Mouse (Mus musculus): Measurements from ENCODE around the gene Urod. TPM values are rescaled to one million over a fixed set of nuclear protein-coding genes. Genes with fewer than 3 reads are reported as not detected.

Urod gene
- polyA plus RNA-seq, 1 experiment from 2014 or later: 54.8 TPM

- ATAC-seq (ENCODE audit: low FRiP score, low TSS enrichment): no peak
- H3K4me3 ChIP-seq (replicated peaks; ENCODE audit: low read depth, low read length): no peak overlapping the region
- H3K9ac ChIP-seq (replicated peaks; ENCODE audit: low read length): no peak overlapping the region
- 87% methylated on average over 7 of the region's 7 CpGs for WGBS
- no peak overlapping the region for H3K27ac ChIP-seq (replicated peaks; ENCODE audit: low read depth, low read length)
- H3K4me1 ChIP-seq (ENCODE audit: control insufficient read depth, insufficient read depth, low read length): peaks cover 6% of the 10 kb centered on the region; the same call in 1 of the 2 replicates
- H3K27me3 ChIP-seq (ENCODE audit: control insufficient read depth, insufficient read depth, low read length): no peaks in the 10 kb centered on the region
- H3K9me3 ChIP-seq (ENCODE audit: control insufficient read depth, low read length): no peaks in the 10 kb centered on the region
- no peak for DNase-seq
- H3K4me2 ChIP-seq (ENCODE audit: low read length): no peak overlapping the region
- peaks cover 14% of the 10 kb centered on the region for H3K36me3 ChIP-seq (ENCODE audit: control insufficient read depth, insufficient read depth, low read length)
Observed at GRCm38 (mm10) chr4:117018327-117018726, 24.1 kb upstream of the Urod start.

- Histone ChIP-seq H3K4me2 (ENCODE audit: low read length) (no peak overlapping the region), H3K4me3 (replicated peaks; ENCODE audit: low read depth, low read length) (no peak overlapping the region), H3K9me3 (ENCODE audit: control insufficient read depth, low read length) (no peaks in the 10 kb centered on the region), H3K27me3 (ENCODE audit: control insufficient read depth, insufficient read depth, low read length) (no peaks in the 10 kb centered on the region), H3K36me3 (ENCODE audit: control insufficient read depth, insufficient read depth, low read length) (peaks cover 8% of the 10 kb centered on the region), H3K27ac (replicated peaks; ENCODE audit: low read depth, low read length) (no peak overlapping the region), H3K4me1 (ENCODE audit: control insufficient read depth, insufficient read depth, low read length) (peaks cover 6% of the 10 kb centered on the region; the same call in 1 of the 2 replicates), H3K9ac (replicated peaks; ENCODE audit: low read length) (no peak overlapping the region)
- ATAC-seq (ENCODE audit: low FRiP score, low TSS enrichment): no peak
- no peak for DNase-seq
- WGBS: 88% methylated on average over 2 of the region's 2 CpGs
Observed at GRCm38 (mm10) chr4:117017738-117018137, 23.5 kb upstream of the Urod start.

- ATAC-seq (ENCODE audit: low FRiP score, low TSS enrichment) (no peak), DNase-seq (no peak)
- Histone ChIP-seq H3K9ac (replicated peaks; ENCODE audit: low read length) (no peak overlapping the region), H3K36me3 (ENCODE audit: control insufficient read depth, insufficient read depth, low read length) (no peaks in the 10 kb centered on the region), H3K9me3 (ENCODE audit: control insufficient read depth, low read length) (no peaks in the 10 kb centered on the region), H3K27me3 (ENCODE audit: control insufficient read depth, insufficient read depth, low read length) (no peaks in the 10 kb centered on the region), H3K4me1 (ENCODE audit: control insufficient read depth, insufficient read depth, low read length) (peaks cover 1% of the 10 kb centered on the region; the same call in 1 of the 2 replicates), H3K27ac (replicated peaks; ENCODE audit: low read depth, low read length) (no peak overlapping the region), H3K4me3 (replicated peaks; ENCODE audit: low read depth, low read length) (no peak overlapping the region), H3K4me2 (ENCODE audit: low read length) (no peak overlapping the region)
- WGBS: 73% methylated on average over 4 of the region's 4 CpGs
Observed at GRCm38 (mm10) chr4:117014901-117015415, 20.7 kb upstream of the Urod start.

- no peak overlapping the region for H3K4me3 ChIP-seq (replicated peaks; ENCODE audit: low read depth, low read length)
- no peaks in the 10 kb centered on the region for H3K36me3 ChIP-seq (ENCODE audit: control insufficient read depth, insufficient read depth, low read length)
- H3K4me2 ChIP-seq (ENCODE audit: low read length): no peak overlapping the region
- H3K9ac ChIP-seq (replicated peaks; ENCODE audit: low read length): no peak overlapping the region
- H3K27ac ChIP-seq (replicated peaks; ENCODE audit: low read depth, low read length): no peak overlapping the region
- H3K27me3 ChIP-seq (ENCODE audit: control insufficient read depth, insufficient read depth, low read length): no peaks in the 10 kb centered on the region
- WGBS: 82% methylated on average over 6 of the region's 6 CpGs
- no peaks in the 10 kb centered on the region for H3K9me3 ChIP-seq (ENCODE audit: control insufficient read depth, low read length)
- no peak for ATAC-seq (ENCODE audit: low FRiP score, low TSS enrichment)
- no peak for DNase-seq
- H3K4me1 ChIP-seq (ENCODE audit: control insufficient read depth, insufficient read depth, low read length): no peaks in the 10 kb centered on the region
Observed at GRCm38 (mm10) chr4:117013596-117013995, 19.4 kb upstream of the Urod start.

- H3K4me2 ChIP-seq (ENCODE audit: low read length): no peak overlapping the region
- no peak overlapping the region for H3K9ac ChIP-seq (replicated peaks; ENCODE audit: low read length)
- H3K27me3 ChIP-seq (ENCODE audit: control insufficient read depth, insufficient read depth, low read length): no peaks in the 10 kb centered on the region
- no peak overlapping the region for H3K27ac ChIP-seq (replicated peaks; ENCODE audit: low read depth, low read length)
- 89% methylated on average over 5 of the region's 5 CpGs for WGBS
- DNase-seq: no peak
- H3K9me3 ChIP-seq (ENCODE audit: control insufficient read depth, low read length): no peaks in the 10 kb centered on the region
- no peaks in the 10 kb centered on the region for H3K4me1 ChIP-seq (ENCODE audit: control insufficient read depth, insufficient read depth, low read length)
- no peak overlapping the region for H3K4me3 ChIP-seq (replicated peaks; ENCODE audit: low read depth, low read length)
- no peak for ATAC-seq (ENCODE audit: low FRiP score, low TSS enrichment)
- H3K36me3 ChIP-seq (ENCODE audit: control insufficient read depth, insufficient read depth, low read length): no peaks in the 10 kb centered on the region
Observed at GRCm38 (mm10) chr4:117010231-117010630, 16.0 kb upstream of the Urod start.

- no peak for DNase-seq
- WGBS: 73% methylated on average over 3 of the region's 3 CpGs
Observed at GRCm38 (mm10) chr4:117007058-117007457, 12.8 kb upstream of the Urod start.

GRCm38 (mm10) chr4:117005611-117006400, 11.6 kb upstream of the Urod start:
- no peak overlapping the region for H3K27ac ChIP-seq (replicated peaks; ENCODE audit: low read depth, low read length)
- no peak overlapping the region for H3K4me3 ChIP-seq (replicated peaks; ENCODE audit: low read depth, low read length)
- DNase-seq (no peak), ATAC-seq (ENCODE audit: low FRiP score, low TSS enrichment) (no peak)
- H3K27me3 ChIP-seq (ENCODE audit: control insufficient read depth, insufficient read depth, low read length): no peaks in the 10 kb centered on the region
- H3K9ac ChIP-seq (replicated peaks; ENCODE audit: low read length): no peak overlapping the region
- H3K4me2 ChIP-seq (ENCODE audit: low read length): no peak overlapping the region
- H3K4me1 ChIP-seq (ENCODE audit: control insufficient read depth, insufficient read depth, low read length): no peaks in the 10 kb centered on the region
- 76% methylated on average over 7 of the region's 7 CpGs for WGBS
- H3K9me3 ChIP-seq (ENCODE audit: control insufficient read depth, low read length): no peaks in the 10 kb centered on the region
- H3K36me3 ChIP-seq (ENCODE audit: control insufficient read depth, insufficient read depth, low read length): peaks cover 39% of the 10 kb centered on the region

More at GRCm38 (mm10) chr4:117007058-117007457, 12.8 kb upstream of the Urod start:
- Histone ChIP-seq H3K36me3 (ENCODE audit: control insufficient read depth, insufficient read depth, low read length) (peaks cover 28% of the 10 kb centered on the region), H3K9ac (replicated peaks; ENCODE audit: low read length) (no peak overlapping the region), H3K27ac (replicated peaks; ENCODE audit: low read depth, low read length) (no peak overlapping the region), H3K27me3 (ENCODE audit: control insufficient read depth, insufficient read depth, low read length) (no peaks in the 10 kb centered on the region), H3K4me2 (ENCODE audit: low read length) (no peak overlapping the region), H3K9me3 (ENCODE audit: control insufficient read depth, low read length) (no peaks in the 10 kb centered on the region), H3K4me1 (ENCODE audit: control insufficient read depth, insufficient read depth, low read length) (no peaks in the 10 kb centered on the region), H3K4me3 (replicated peaks; ENCODE audit: low read depth, low read length) (no peak overlapping the region)
- no peak for ATAC-seq (ENCODE audit: low FRiP score, low TSS enrichment)

- Histone ChIP-seq H3K27ac (replicated peaks; ENCODE audit: low read depth, low read length) (no peak overlapping the region), H3K9me3 (ENCODE audit: control insufficient read depth, low read length) (no peaks in the 10 kb centered on the region), H3K9ac (replicated peaks; ENCODE audit: low read length) (no peak overlapping the region), H3K4me1 (ENCODE audit: control insufficient read depth, insufficient read depth, low read length) (no peaks in the 10 kb centered on the region), H3K4me2 (ENCODE audit: low read length) (no peak overlapping the region), H3K36me3 (ENCODE audit: control insufficient read depth, insufficient read depth, low read length) (peaks cover 50% of the 10 kb centered on the region), H3K4me3 (replicated peaks; ENCODE audit: low read depth, low read length) (no peak overlapping the region), H3K27me3 (ENCODE audit: control insufficient read depth, insufficient read depth, low read length) (no peaks in the 10 kb centered on the region)
- WGBS: 83% methylated on average over 4 of the region's 4 CpGs
- no peak for DNase-seq
- ATAC-seq (ENCODE audit: low FRiP score, low TSS enrichment): no peak
Observed at GRCm38 (mm10) chr4:117004649-117005048, 10.4 kb upstream of the Urod start.

Measured in midbrain, embryonic 14.5 days (tissue).